Mouse (Mus musculus) forebrain, embryonic 12.5 days (tissue): Measurements from ENCODE around the gene Bex6. TPM values are rescaled to one million over a fixed set of nuclear protein-coding genes. Genes with fewer than 3 reads are reported as not detected.
A peak's percentile ranks its signal among the peaks of the same experiment; 100 is the strongest.

Experiments used
- ATAC-seq: fragments of 200-750 bp; cut with Nextera tagmentation; 2 replicates; pipeline ENCODE4 v1.8.0; 2017; ENCODE audit warnings: moderate TSS enrichment; ENCODE audit not compliant: low FRiP score
- H3K27ac ChIP-seq: fragments of 300-500 bp; sonication (generic); 2 replicates; pipeline ENCODE4 v1.5.1; 2016; ENCODE audit warnings: mild to moderate bottlenecking
- H3K27me3 ChIP-seq: fragments of 300-500 bp; sonication (generic); 2 replicates; pipeline ENCODE4 v1.6.1; 2016; ENCODE audit warnings: mild to moderate bottlenecking
- H3K36me3 ChIP-seq: fragments of 300-500 bp; sonication (generic); replicated peaks from 2 replicates; pipeline ENCODE4 v1.6.1; 2016; ENCODE audit warnings: mild to moderate bottlenecking
- H3K4me1 ChIP-seq: fragments of 300-500 bp; sonication (generic); 2 replicates; pipeline ENCODE4 v1.6.1; 2016
- H3K4me2 ChIP-seq: fragments of 300-500 bp; sonication (generic); 2 replicates; pipeline ENCODE4 v1.6.1; 2016; ENCODE audit warnings: mild to moderate bottlenecking, moderate library complexity
- H3K4me3 ChIP-seq: fragments of 300-500 bp; sonication (generic); replicated peaks from 2 replicates; pipeline ENCODE4 v1.5.1; 2016; ENCODE audit warnings: mild to moderate bottlenecking
- H3K9ac ChIP-seq: fragments of 300-500 bp; sonication (generic); 2 replicates; pipeline ENCODE4 v1.6.1; 2016; ENCODE audit warnings: mild to moderate bottlenecking
- H3K9me3 ChIP-seq: fragments of 300-500 bp; sonication (generic); 2 replicates; pipeline ENCODE4 v1.6.1; 2016
- WGBS: fragments of 180-500 bp; shearing (Covaris S2); methylation state at CpG from one replicate; pipeline ENCODE4 v1.1.7; 2016; 5-methylcytosine and 5-hydroxymethylcytosine counted together
- polyA plus RNA-seq: library from polyadenylated mRNA; unstranded; fragments of >200 nt; fragmentation: Nextera tagmentation; extraction: Ambion mirVana; gene quantifications from 2 replicates; pipeline ENCODE4 v1.2.1, GENCODE M21; 2016

Bex6 gene
- polyA plus RNA-seq, 1 experiment from 2014 or later: not detected

- no peak for ATAC-seq
- no peaks in the 10 kb centered on the region for H3K36me3 ChIP-seq
- no peak overlapping the region; the same call in 1 of the 2 replicates for H3K27ac ChIP-seq
- H3K4me2 ChIP-seq: no peak overlapping the region; the same call in 1 of the 2 replicates
- H3K9ac ChIP-seq: no peak overlapping the region
- no peaks in the 10 kb centered on the region for H3K27me3 ChIP-seq
- 52% methylated on average over 18 of the region's 18 CpGs for WGBS
- no peaks in the 10 kb centered on the region for H3K9me3 ChIP-seq
- H3K4me3 ChIP-seq: no peak overlapping the region
- peaks cover 10% of the 10 kb centered on the region for H3K4me1 ChIP-seq
These were observed 2.5 kb upstream of the Bex6 start for GRCm38 (mm10) chr16:32176896-32177686.

- Histone ChIP-seq H3K4me1 (no peaks in the 10 kb centered on the region), H3K4me3 (no peak overlapping the region), H3K36me3 (no peaks in the 10 kb centered on the region), H3K27me3 (no peaks in the 10 kb centered on the region), H3K27ac (no peak overlapping the region), H3K9me3 (no peaks in the 10 kb centered on the region), H3K4me2 (no peak overlapping the region), H3K9ac (no peak overlapping the region)
- 94% methylated on average over 5 of the region's 5 CpGs for WGBS
- no peak for ATAC-seq
These were observed 6.4 kb downstream of the Bex6 start for GRCm38 (mm10) chr16:32186056-32186455.

DNA sequence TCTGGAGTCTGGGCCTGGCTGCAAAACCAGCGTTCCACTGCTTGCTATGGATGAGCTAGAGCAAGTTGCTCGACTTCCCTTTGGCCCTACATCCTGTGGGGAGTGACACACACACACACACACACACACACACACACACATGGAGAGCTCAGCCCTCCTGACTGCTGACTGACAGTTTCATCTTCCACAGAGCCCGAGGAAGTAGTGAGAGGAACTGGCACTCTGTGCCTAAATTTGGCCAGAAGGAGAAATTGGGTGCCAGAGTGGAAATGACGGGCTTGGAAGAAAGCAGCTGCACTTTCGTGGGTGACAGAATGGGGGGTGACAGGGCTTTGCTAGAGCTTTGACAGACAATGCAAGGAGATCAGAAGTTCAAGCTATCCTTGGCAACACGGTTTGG, 9.5 kb downstream of the Bex6 start:
- H3K9me3 ChIP-seq: no peaks in the 10 kb centered on the region
- no peaks in the 10 kb centered on the region for H3K27me3 ChIP-seq
- H3K27ac ChIP-seq: no peak overlapping the region
- H3K4me2 ChIP-seq: no peak overlapping the region
- H3K9ac ChIP-seq: no peak overlapping the region
- no peaks in the 10 kb centered on the region for H3K36me3 ChIP-seq
- H3K4me1 ChIP-seq: no peaks in the 10 kb centered on the region
- no peak for ATAC-seq
- no peak overlapping the region for H3K4me3 ChIP-seq
- 70% methylated on average over 6 of the region's 6 CpGs for WGBS

GRCm38 (mm10) chr16:32190011-32190441, 10.4 kb downstream of the Bex6 start:
- no peaks in the 10 kb centered on the region for H3K9me3 ChIP-seq
- H3K27me3 ChIP-seq: no peaks in the 10 kb centered on the region
- H3K4me1 ChIP-seq: no peaks in the 10 kb centered on the region
- H3K36me3 ChIP-seq: no peaks in the 10 kb centered on the region
- no peak overlapping the region for H3K4me3 ChIP-seq
- H3K9ac ChIP-seq: no peak overlapping the region
- H3K4me2 ChIP-seq: no peak overlapping the region
- WGBS: 65% methylated on average over 11 of the region's 12 CpGs
- no peak for ATAC-seq
- no peak overlapping the region for H3K27ac ChIP-seq

DNA sequence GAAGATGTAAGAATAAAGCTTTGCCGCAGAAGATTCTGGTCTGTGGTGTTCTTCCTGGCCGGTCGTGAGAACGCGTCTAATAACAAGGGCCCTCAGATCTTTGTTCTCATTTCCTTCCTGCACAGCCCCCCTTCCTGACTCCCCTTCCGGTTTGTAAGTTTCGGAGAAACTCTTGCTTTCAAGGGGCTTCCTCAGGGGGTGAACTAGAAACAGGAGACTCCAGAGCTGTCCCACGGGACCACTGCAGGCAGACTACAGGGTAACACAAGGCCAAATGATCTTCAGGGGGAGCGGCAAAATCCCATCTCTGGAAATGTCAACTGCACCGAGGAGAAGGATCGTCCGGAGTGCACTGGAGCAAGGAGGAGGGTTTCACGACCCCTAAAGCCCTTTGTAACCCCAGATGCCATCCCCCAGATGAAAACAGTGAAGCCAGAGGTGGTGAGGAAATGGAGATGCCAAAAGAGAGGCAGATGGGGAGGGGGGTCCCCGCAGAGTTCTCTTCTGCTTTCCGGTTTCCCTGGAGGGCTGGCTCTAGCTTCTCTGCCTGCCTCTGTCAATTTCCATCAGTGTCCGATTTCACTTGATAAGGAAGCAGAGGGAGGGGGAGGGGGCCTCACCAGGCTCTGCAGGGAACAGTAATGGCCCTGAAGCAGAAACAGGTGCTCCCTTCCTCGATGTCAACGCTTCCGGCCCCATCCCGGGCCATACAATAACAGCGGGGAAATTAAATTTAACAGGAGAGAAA, 20.8 kb downstream of the Bex6 start:
- no peaks in the 10 kb centered on the region for H3K27me3 ChIP-seq
- H3K9ac ChIP-seq: no peak overlapping the region
- H3K9me3 ChIP-seq: no peaks in the 10 kb centered on the region
- peaks cover 5% of the 10 kb centered on the region for H3K4me1 ChIP-seq
- ATAC-seq: no peak
- no peaks in the 10 kb centered on the region for H3K36me3 ChIP-seq
- H3K4me2 ChIP-seq: peak overlapping the region; percentile 0; the same call in 1 of the 2 replicates
- 66% methylated on average over 21 of the region's 21 CpGs for WGBS
- H3K27ac ChIP-seq: no peak overlapping the region
- H3K4me3 ChIP-seq: no peak overlapping the region

GRCm38 (mm10) chr16:32201004-32201325, 21.3 kb downstream of the Bex6 start:
- H3K9me3 ChIP-seq: no peaks in the 10 kb centered on the region
- ATAC-seq: no peak
- no peaks in the 10 kb centered on the region for H3K36me3 ChIP-seq
- H3K27me3 ChIP-seq: no peaks in the 10 kb centered on the region
- H3K9ac ChIP-seq: no peak overlapping the region
- H3K27ac ChIP-seq: no peak overlapping the region
- peaks cover 5% of the 10 kb centered on the region for H3K4me1 ChIP-seq
- WGBS: 38% methylated on average over 9 of the region's 9 CpGs
- H3K4me2 ChIP-seq: peak overlapping the region; percentile 0; the same call in 1 of the 2 replicates
- H3K4me3 ChIP-seq: no peak overlapping the region

DNA sequence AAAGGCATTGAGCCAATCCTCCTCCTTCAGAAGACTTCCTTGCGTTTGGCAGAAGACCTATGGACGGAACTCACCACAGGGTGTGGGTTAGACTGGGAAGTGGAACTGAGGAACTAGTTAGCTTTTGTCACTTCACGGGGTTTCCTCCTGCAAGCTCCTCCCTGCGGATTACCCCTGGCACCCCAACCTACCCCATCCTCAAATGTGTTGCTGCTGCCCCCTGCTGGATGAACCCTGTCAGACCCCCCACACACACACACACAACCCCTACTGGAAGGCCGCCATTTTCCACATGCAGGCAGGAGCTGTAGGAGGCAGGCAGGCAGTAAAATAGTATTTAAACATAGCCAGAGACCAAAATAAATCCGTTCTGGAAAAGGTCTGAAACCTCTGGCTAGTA, 23.1 kb downstream of the Bex6 start:
- Histone ChIP-seq H3K9ac (no peak overlapping the region), H3K4me2 (no peak overlapping the region), H3K27ac (no peak overlapping the region), H3K4me1 (peaks cover 5% of the 10 kb centered on the region), H3K27me3 (no peaks in the 10 kb centered on the region), H3K9me3 (no peaks in the 10 kb centered on the region), H3K36me3 (no peaks in the 10 kb centered on the region), H3K4me3 (no peak overlapping the region)
- ATAC-seq: no peak
- WGBS: 83% methylated on average over 6 of the region's 6 CpGs

- 65% methylated on average over 3 of the region's 3 CpGs for WGBS
- no peak overlapping the region for H3K4me2 ChIP-seq
- ATAC-seq: no peak
- H3K27ac ChIP-seq: no peak overlapping the region
- no peaks in the 10 kb centered on the region for H3K36me3 ChIP-seq
- H3K4me3 ChIP-seq: no peak overlapping the region
- no peaks in the 10 kb centered on the region for H3K27me3 ChIP-seq
- H3K9me3 ChIP-seq: 0 out of 2 replicates have a peak, but pooled peaks cover 4% of the 10 kb centered on the region
- H3K9ac ChIP-seq: no peak overlapping the region
- peaks cover 5% of the 10 kb centered on the region for H3K4me1 ChIP-seq
These were observed 25.3 kb downstream of the Bex6 start for GRCm38 (mm10) chr16:32204902-32205301.

GRCm38 (mm10) chr16:32214156-32214555, 34.5 kb downstream of the Bex6 start:
- Histone ChIP-seq H3K9ac (no peak overlapping the region), H3K36me3 (no peaks in the 10 kb centered on the region), H3K9me3 (0 out of 2 replicates have a peak, but pooled peaks cover 7% of the 10 kb centered on the region), H3K27ac (no peak overlapping the region), H3K27me3 (no peaks in the 10 kb centered on the region), H3K4me1 (no peaks in the 10 kb centered on the region), H3K4me3 (no peak overlapping the region), H3K4me2 (no peak overlapping the region)
- no peak for ATAC-seq

GRCm38 (mm10) chr16:32214804-32215576, 35.4 kb downstream of the Bex6 start:
- no peak overlapping the region for H3K4me2 ChIP-seq
- no peaks in the 10 kb centered on the region for H3K4me1 ChIP-seq
- no peak overlapping the region for H3K4me3 ChIP-seq
- 83% methylated on average over 17 of the region's 17 CpGs for WGBS
- H3K36me3 ChIP-seq: no peaks in the 10 kb centered on the region
- no peak overlapping the region for H3K27ac ChIP-seq
- no peak overlapping the region for H3K9ac ChIP-seq
- 0 out of 2 replicates have a peak, but pooled peaks cover 2% of the 10 kb centered on the region for H3K9me3 ChIP-seq
- ATAC-seq: no peak
- H3K27me3 ChIP-seq: no peaks in the 10 kb centered on the region

- no peak overlapping the region for H3K27ac ChIP-seq
- no peaks in the 10 kb centered on the region for H3K9me3 ChIP-seq
- H3K4me1 ChIP-seq: no peaks in the 10 kb centered on the region
- 77% methylated on average over 4 of the region's 4 CpGs for WGBS
- ATAC-seq: no peak
- no peak overlapping the region for H3K4me2 ChIP-seq
- no peak overlapping the region for H3K9ac ChIP-seq
- no peaks in the 10 kb centered on the region for H3K27me3 ChIP-seq
- no peaks in the 10 kb centered on the region for H3K36me3 ChIP-seq
- no peak overlapping the region for H3K4me3 ChIP-seq
These were observed 42.2 kb downstream of the Bex6 start for GRCm38 (mm10) chr16:32221803-32222202.

DNA sequence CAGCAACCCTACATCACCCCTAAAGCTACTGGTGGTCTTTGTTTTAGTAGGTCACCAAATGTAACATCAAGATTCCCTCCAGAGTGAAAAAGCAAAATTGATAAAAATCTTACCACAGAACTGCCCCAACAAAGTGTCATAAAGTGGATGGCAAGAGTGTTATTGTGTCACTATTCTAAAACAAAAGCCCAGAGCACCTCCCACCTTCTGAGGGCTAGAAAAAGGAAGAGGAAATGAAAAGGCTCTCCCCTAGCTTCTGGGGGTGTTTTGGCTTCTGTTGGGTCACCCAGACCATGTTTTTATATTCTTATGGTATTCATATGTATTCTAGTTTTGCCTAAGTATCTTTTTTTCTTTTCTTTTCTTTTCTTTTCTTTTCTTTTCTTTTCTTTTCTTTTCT, 42.8 kb downstream of the Bex6 start:
- Histone ChIP-seq H3K36me3 (no peaks in the 10 kb centered on the region), H3K4me3 (no peak overlapping the region)
- no peak for ATAC-seq

More for the DNA sequence above, 42.8 kb downstream of the Bex6 start:
- H3K4me1 ChIP-seq: no peaks in the 10 kb centered on the region
- no peaks in the 10 kb centered on the region for H3K9me3 ChIP-seq
- H3K27ac ChIP-seq: no peak overlapping the region
- no peaks in the 10 kb centered on the region for H3K27me3 ChIP-seq
- no peak overlapping the region for H3K4me2 ChIP-seq
- H3K9ac ChIP-seq: no peak overlapping the region
